Mouse (Mus musculus) forebrain, embryonic 15.5 days (tissue): ENCODE data around the gene Ak2. TPM values are rescaled to one million over a fixed set of nuclear protein-coding genes. Genes with fewer than 3 reads are reported as not detected.
A peak's percentile ranks its signal among the peaks of the same experiment; 100 is the strongest.

Source experiments
- ATAC-seq: fragments of 200-750 bp; cut with Nextera tagmentation; replicated peaks from 2 replicates; pipeline ENCODE4 v1.8.0; 2017; ENCODE audit warnings: mild to moderate bottlenecking, moderate TSS enrichment, moderate library complexity
- H3K27ac ChIP-seq: fragments of 300-500 bp; sonication (generic); replicated peaks from 2 replicates; pipeline ENCODE4 v1.5.1; 2015; ENCODE audit warnings: mild to moderate bottlenecking, inconsistent platforms
- H3K27me3 ChIP-seq: fragments of 300-500 bp; sonication (generic); 2 replicates; pipeline ENCODE4 v1.6.1; 2015; ENCODE audit warnings: inconsistent platforms
- H3K36me3 ChIP-seq: fragments of 300-500 bp; sonication (generic); 2 replicates; pipeline ENCODE4 v1.6.1; 2015; ENCODE audit warnings: mild to moderate bottlenecking, inconsistent platforms
- H3K4me1 ChIP-seq: fragments of 300-500 bp; sonication (generic); 2 replicates; pipeline ENCODE4 v1.6.1; 2015; ENCODE audit warnings: inconsistent platforms
- H3K4me2 ChIP-seq: fragments of 300-500 bp; sonication (generic); replicated peaks from 2 replicates; pipeline ENCODE4 v1.6.1; 2015; ENCODE audit warnings: mild to moderate bottlenecking, inconsistent platforms
- H3K4me3 ChIP-seq: fragments of 300-500 bp; sonication (generic); 2 replicates; pipeline ENCODE4 v1.5.1; 2015; ENCODE audit warnings: mild to moderate bottlenecking, inconsistent platforms
- H3K9ac ChIP-seq: fragments of 300-500 bp; sonication (generic); replicated peaks from 2 replicates; pipeline ENCODE4 v1.6.1; 2015; ENCODE audit warnings: mild to moderate bottlenecking, inconsistent platforms
- H3K9me3 ChIP-seq: fragments of 300-500 bp; sonication (generic); 2 replicates; pipeline ENCODE4 v1.6.1; 2016; ENCODE audit warnings: inconsistent platforms
- whole genome bisulfite sequencing: fragments of 180-500 bp; shearing (Covaris S2); methylation state at CpG from one replicate; pipeline ENCODE4 v1.1.7; 2015; ENCODE audit warnings: mixed read lengths; 5-methylcytosine and 5-hydroxymethylcytosine counted together
- polyA plus RNA-seq: library from polyadenylated mRNA; unstranded; fragments of >200 nt; fragmentation: Nextera tagmentation; extraction: Ambion mirVana; gene quantifications from 2 replicates; pipeline ENCODE4 v1.2.1, GENCODE M21; 2015

Ak2 gene
- polyA plus RNA-seq, 1 experiment from 2014 or later = 106 TPM

DNA sequence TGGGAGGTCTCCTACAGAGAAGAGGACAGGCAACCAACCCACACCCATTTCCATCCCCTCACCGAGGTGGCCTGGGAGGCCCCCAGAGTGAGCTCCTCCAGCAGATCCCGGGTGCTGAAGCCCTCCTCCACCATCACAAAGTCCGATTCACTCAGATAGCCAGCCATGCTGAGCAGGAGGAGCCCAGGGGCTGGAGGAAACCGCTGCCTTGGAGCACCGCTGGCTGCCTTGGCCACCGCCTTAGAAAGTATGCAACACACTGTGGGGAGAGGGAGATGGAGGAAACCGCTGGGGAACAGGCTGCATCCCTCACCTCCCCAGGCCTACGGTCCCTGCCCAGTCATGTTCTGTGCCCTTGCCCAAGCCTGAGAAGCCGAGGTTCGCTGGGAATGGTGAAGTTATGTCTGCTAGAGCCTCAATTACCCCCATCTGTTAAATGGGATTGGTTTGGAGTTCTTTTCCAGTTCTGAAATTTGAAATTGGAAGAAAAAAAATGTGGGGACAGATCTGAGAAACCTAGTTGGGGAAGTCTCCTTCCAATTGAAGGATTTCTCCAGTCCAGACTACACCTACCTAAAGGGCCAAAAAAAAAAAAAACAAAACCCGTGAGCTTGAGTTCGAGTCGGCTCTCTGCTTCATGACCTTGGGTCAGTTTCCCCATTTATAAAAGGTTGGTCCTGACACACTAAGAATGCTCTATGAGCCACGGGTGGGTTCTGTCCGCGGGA lies 30.3 kb upstream of the Ak2 start:
- Histone ChIP-seq H3K27ac (0 out of 2 replicates have a peak overlapping the region, but pooled peaks have one; percentile 28), H3K4me2 (peak overlapping the region; percentile 88), H3K9ac (peak overlapping the region; percentile 85), H3K4me3 (peak overlapping the region; percentile 82), H3K27me3 (no peaks in the 10 kb centered on the region), H3K9me3 (no peaks in the 10 kb centered on the region), H3K4me1 (peaks cover 37% of the 10 kb centered on the region), H3K36me3 (no peaks in the 10 kb centered on the region)
- no peak for ATAC-seq
- WGBS = 11% methylated on average over 16 of the region's 16 CpGs

DNA sequence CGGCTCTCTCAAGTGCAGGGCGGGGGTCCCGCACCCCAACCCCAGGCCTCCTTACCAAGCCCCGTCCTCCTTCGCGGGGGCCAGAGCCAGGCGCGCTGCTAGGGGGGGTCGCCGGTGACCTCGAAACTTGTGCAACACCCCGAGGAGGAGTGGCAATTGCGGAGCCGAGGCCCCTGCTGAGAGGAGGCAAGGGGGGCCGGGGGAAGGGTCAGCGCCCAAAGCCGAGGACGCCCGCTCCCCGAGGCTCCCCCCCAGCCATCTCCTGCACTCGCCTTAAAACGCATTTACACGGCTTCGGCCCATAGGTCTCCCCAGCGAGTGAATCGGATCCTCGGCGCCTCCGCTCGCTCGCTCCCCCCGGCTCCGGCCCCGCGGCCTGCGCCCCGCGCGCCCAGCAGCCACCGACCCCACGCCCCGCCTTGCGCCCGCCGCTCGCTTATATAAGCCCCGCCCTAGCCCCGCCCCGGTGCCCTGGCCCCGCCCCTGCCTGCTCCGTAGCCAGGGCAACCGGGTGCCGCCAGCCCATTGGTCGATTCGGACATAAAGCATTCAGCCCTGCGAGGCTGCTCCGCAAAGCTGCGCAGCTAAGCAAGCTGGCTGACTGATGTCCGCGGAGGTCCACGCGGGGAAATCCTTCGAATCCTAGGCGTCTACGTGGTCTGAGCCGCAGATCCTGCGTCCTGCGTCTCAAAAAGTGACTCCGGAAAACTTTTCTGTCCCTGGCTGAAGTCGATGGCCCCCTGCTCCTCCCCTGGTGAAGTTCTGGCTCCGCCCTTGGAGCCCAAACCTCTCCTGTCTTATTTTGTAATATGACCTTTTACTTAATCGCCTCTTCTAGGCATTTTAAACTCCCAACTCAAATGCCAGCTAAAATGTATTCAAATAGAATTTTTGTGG lies 29.5 kb upstream of the Ak2 start, which contains the start of gene Azin2:
Azin2 (minus strand) TSS at position 414 of the 897 bp plus-strand sequence.
- Histone ChIP-seq H3K9ac (peak within 1 kb of the TSS; percentile 85), H3K36me3 (no peaks in the 10 kb centered on the region), H3K4me1 (peaks cover 41% of the 10 kb centered on the region), H3K9me3 (no peaks in the 10 kb centered on the region), H3K27ac (0 out of 2 replicates have a peak within 1 kb of the TSS, but pooled peaks have one; percentile 28), H3K27me3 (no peaks in the 10 kb centered on the region), H3K4me3 (peak within 1 kb of the TSS; percentile 82), H3K4me2 (peak within 1 kb of the TSS; percentile 88)
- ATAC-seq = peak; percentile 91
- WGBS = under 1% methylated on average over 58 of the region's 72 CpGs

DNA sequence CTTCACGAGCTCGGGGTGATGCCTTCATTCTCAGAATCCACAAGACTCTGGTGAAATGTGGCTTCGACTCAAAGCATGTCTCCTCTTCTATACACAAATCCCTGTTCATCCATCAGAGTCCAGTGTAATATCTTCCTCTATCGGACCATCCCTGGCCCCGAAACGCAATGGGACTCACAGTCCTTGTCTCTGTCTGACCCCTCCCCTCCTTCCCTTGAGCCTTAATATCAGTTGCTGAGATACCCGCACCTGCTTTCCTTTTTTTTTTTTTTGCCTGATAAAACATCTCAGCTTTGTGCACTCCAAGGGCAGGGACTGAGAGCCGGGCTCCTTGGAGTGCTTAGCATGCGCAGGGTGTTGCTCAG lies 28.9 kb upstream of the Ak2 start:
- Histone ChIP-seq H3K36me3 (no peaks in the 10 kb centered on the region), H3K4me3 (peak overlapping the region; percentile 82), H3K4me1 (peaks cover 39% of the 10 kb centered on the region), H3K4me2 (peak overlapping the region; percentile 88), H3K27ac (no peak overlapping the region), H3K27me3 (no peaks in the 10 kb centered on the region), H3K9ac (peak overlapping the region; percentile 48; the same call in 1 of the 2 replicates), H3K9me3 (no peaks in the 10 kb centered on the region)
- whole genome bisulfite sequencing = 2% methylated on average over 9 of the region's 9 CpGs
- peak; percentile 18; the same call in 1 of the 2 replicates for ATAC-seq

DNA sequence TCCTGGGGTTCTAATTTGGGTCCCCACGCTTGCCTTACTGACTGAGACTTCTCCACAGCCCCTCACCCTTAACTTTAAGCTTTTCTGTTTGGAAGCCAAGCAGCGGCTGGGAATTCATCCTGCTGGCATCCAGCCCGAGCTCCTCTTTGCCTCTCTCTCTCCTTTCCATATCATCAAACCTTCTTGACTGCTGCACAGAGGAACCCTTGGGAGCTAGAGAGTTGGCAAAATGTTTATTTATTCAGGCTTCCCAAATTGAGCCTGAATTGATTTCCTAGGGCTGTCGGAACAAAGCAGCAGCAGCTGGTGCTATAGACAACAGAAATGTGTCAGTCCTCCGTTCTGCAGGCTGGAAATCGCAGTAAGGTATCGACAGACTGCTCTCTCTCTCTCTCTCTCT lies 25.0 kb upstream of the Ak2 start:
- Histone ChIP-seq H3K27ac (peak overlapping the region; percentile 75), H3K4me2 (0 out of 2 replicates have a peak overlapping the region, but pooled peaks have one; percentile 8), H3K4me1 (peaks cover 27% of the 10 kb centered on the region), H3K4me3 (no peak overlapping the region), H3K9ac (no peak overlapping the region), H3K36me3 (no peaks in the 10 kb centered on the region), H3K9me3 (no peaks in the 10 kb centered on the region), H3K27me3 (no peaks in the 10 kb centered on the region)
- ATAC-seq = peak; percentile 32
- 2% methylated on average over 7 of the region's 7 CpGs for WGBS

DNA sequence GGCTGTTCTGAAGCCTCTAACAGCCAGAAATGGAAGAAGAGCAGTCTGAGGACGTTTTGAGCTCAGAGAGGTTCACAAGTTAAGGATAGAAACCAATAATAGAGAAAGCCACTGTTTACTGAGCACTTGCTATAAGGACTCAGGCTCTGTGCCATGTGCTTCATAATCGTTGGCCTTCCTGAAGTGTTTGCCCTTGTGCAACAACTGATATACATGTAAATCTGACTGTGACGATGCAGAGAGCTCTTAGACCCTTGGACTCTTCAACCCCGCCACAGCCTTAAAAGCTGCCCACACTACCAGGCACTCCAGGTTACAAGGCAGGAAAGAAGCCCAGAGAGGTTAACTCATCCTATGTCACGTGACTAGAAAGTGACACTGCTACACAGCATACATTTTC lies 22.7 kb upstream of the Ak2 start:
- ATAC-seq = no peak
- H3K4me3 ChIP-seq = no peak overlapping the region
- no peaks in the 10 kb centered on the region for H3K27me3 ChIP-seq
- no peak overlapping the region for H3K27ac ChIP-seq
- H3K36me3 ChIP-seq = no peaks in the 10 kb centered on the region
- no peak overlapping the region for H3K9ac ChIP-seq
- 74% methylated on average over 5 of the region's 5 CpGs for WGBS
- peaks cover 16% of the 10 kb centered on the region for H3K4me1 ChIP-seq
- H3K4me2 ChIP-seq = no peak overlapping the region
- H3K9me3 ChIP-seq = no peaks in the 10 kb centered on the region

DNA sequence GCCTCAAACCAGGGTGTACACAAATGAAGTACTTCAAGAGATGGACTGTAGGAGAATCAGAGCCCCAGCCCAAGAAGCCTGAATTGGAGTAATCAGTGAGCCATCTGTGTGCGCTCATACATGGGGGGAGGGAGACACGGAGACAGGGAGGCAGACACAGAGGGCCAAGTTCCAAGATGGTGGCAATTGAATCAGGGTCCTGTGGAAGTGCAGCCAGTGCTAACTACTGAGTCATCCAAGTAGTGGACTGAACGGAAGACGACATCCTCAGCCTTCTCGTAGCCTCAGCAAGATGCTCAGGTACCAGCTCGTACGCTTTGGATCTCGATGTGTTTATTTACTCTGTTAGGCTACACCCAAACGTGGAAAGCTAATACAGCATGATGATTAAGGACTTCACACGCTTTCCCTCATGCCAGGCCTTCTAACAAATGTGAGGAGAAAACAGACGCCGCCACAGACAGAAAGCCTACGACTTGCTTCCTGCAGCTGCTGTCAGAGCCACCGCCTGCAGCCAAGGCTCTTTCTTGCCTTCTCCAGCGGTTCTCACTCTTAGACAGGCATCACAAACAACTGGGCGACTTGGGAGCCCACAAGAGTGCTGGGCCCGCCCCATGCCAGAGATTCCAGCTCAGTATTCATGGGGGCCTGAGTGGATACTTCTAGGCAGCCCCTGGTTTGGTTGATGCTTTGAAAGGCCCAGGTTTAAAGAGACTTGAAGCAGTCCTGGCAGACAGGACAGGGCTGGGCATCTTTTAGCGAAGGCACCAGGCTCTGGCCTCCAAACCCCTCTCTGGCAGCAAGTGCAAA lies 21.9 kb upstream of the Ak2 start:
- no peak overlapping the region for H3K9ac ChIP-seq
- no peak overlapping the region for H3K4me3 ChIP-seq
- H3K9me3 ChIP-seq = no peaks in the 10 kb centered on the region
- no peak overlapping the region for H3K4me2 ChIP-seq
- ATAC-seq = no peak
- 72% methylated on average over 18 of the region's 18 CpGs for WGBS
- H3K36me3 ChIP-seq = no peaks in the 10 kb centered on the region
- peaks cover 16% of the 10 kb centered on the region for H3K4me1 ChIP-seq
- no peaks in the 10 kb centered on the region for H3K27me3 ChIP-seq
- H3K27ac ChIP-seq = 0 out of 2 replicates have a peak overlapping the region, but pooled peaks have one; percentile 19

DNA sequence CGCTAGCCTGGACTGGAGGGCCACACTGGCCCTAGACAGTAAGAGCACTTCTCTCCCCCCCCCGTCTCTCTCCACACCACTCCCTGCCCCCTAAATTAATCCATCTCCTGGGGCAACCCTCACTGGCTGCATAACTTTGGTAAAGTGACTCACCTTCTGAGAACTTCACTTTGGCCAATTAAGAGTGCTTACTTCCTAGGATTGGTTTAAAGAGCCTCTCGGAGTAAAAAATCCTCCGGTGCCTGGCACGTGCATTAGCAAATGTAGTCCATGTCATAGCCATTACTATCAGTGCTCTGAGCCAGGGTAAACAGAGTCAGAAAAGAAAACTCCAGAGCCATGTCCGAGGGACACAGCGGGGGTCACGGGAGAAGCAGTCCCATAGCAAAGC lies 21.3 kb upstream of the Ak2 start:
- no peak overlapping the region for H3K9ac ChIP-seq
- no peaks in the 10 kb centered on the region for H3K27me3 ChIP-seq
- WGBS = 74% methylated on average over 7 of the region's 8 CpGs
- H3K4me1 ChIP-seq = peaks cover 16% of the 10 kb centered on the region
- no peak overlapping the region for H3K4me2 ChIP-seq
- no peaks in the 10 kb centered on the region for H3K9me3 ChIP-seq
- no peak overlapping the region for H3K4me3 ChIP-seq
- no peak for ATAC-seq
- H3K36me3 ChIP-seq = no peaks in the 10 kb centered on the region
- H3K27ac ChIP-seq = no peak overlapping the region

DNA sequence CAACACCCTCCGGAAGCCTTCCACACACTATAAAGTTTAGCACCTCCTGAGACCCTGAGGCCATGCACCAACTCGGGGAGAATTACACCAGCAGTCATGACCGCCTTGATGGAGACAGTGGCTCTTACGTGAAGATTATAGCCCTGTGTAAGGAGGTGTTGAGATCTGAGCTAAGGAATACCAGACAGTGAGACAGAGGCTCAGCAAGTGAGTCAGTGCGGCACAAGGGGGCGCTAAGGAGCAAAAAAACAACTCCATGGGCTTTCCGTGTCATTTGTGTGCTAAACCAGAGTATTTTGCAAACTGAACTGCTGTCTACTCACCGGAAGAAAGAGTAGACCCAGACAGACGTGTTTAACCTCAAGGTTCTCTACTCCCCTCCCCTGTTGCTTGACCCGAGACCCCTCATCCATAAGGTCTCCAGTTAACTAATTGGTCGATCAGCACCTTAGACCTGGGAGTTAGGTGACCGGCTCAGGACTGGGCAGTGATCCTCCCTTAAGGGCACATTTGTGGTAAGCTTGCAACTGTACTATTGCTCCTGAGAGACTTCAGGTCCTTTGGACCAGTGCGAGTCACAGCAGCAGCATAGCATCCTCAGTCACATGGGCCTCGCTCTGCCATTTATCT lies 20.6 kb upstream of the Ak2 start:
- peaks cover 14% of the 10 kb centered on the region for H3K4me1 ChIP-seq
- H3K27me3 ChIP-seq = no peaks in the 10 kb centered on the region
- H3K9ac ChIP-seq = no peak overlapping the region
- no peak overlapping the region for H3K4me2 ChIP-seq
- no peaks in the 10 kb centered on the region for H3K9me3 ChIP-seq
- H3K4me3 ChIP-seq = no peak overlapping the region
- no peak for ATAC-seq
- H3K27ac ChIP-seq = no peak overlapping the region
- 42% methylated on average over 14 of the region's 14 CpGs for WGBS
- no peaks in the 10 kb centered on the region for H3K36me3 ChIP-seq

DNA sequence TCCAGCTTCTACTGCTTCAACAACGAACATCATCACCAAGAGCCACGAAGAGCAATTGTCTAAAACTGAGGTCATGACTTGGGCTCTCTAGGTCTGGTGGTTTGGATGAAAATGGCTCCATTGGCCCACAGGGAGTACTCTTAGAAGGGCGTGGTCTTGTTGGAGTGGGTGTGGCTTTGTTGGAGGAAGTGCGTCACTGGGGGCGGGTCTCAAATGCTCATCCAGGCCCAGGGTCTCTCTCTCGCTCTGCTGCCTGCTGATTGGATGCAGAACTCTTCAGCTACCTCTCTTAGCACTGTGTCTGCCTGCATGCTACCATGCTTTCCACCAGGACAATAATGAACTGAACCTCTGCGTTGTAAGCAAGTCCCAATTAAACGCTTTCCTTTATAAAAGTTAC lies 17.1 kb upstream of the Ak2 start:
- no peak overlapping the region for H3K4me3 ChIP-seq
- no peak overlapping the region for H3K27ac ChIP-seq
- no peak for ATAC-seq
- 87% methylated on average over 8 of the region's 8 CpGs for WGBS
- no peaks in the 10 kb centered on the region for H3K27me3 ChIP-seq
- H3K4me1 ChIP-seq = no peaks in the 10 kb centered on the region
- no peaks in the 10 kb centered on the region for H3K9me3 ChIP-seq
- no peak overlapping the region for H3K9ac ChIP-seq
- H3K36me3 ChIP-seq = no peaks in the 10 kb centered on the region
- no peak overlapping the region for H3K4me2 ChIP-seq

DNA sequence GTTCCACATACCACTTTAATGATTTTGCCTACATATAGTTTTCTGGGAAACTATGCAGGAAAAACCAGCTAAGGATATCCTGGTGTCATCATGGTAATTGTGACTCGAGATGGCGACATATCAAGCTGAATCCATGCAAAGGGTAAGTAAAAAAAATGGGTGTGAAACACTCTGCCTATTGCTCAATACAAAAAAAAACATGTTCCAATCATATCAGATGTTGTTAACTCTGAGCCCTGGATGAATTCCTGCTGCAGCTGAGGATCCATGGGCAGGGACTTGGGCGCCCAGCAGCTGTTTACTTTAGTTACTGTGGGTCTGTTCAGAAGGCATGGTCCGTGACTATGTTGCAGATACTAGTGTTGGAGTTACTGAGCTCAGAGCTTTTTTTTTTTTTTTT lies 15.2 kb upstream of the Ak2 start:
- H3K4me1 ChIP-seq = no peaks in the 10 kb centered on the region
- no peaks in the 10 kb centered on the region for H3K9me3 ChIP-seq
- H3K4me3 ChIP-seq = no peak overlapping the region
- 90% methylated on average over 4 of the region's 4 CpGs for WGBS
- no peak overlapping the region for H3K9ac ChIP-seq
- H3K27ac ChIP-seq = no peak overlapping the region
- ATAC-seq = no peak
- H3K4me2 ChIP-seq = no peak overlapping the region
- no peaks in the 10 kb centered on the region for H3K27me3 ChIP-seq
- no peaks in the 10 kb centered on the region for H3K36me3 ChIP-seq

DNA sequence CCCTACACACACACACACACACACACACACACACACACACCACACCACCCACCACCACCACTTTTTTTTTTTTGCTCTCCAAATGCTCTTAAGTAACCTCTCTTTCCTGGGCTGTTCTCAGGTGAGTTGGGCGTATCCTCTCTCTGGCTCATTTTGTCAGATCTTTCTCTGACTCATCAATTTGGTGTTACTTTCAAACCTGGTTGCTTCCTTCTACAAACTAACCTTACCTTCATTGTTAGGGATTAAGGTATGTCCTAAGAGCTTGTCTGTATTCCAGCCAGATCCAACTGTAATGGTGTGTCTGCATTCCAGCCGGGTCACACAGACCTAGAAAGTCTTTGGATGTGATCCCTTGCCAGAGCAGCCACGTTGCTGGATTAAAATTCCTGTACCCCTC lies 14.5 kb upstream of the Ak2 start:
- no peak overlapping the region for H3K27ac ChIP-seq
- H3K27me3 ChIP-seq = no peaks in the 10 kb centered on the region
- no peaks in the 10 kb centered on the region for H3K4me1 ChIP-seq
- no peak overlapping the region for H3K4me3 ChIP-seq
- H3K9ac ChIP-seq = no peak overlapping the region
- H3K9me3 ChIP-seq = no peaks in the 10 kb centered on the region
- no peak overlapping the region for H3K4me2 ChIP-seq
- WGBS = 73% methylated on average over 3 of the region's 3 CpGs
- ATAC-seq = no peak
- no peaks in the 10 kb centered on the region for H3K36me3 ChIP-seq
